Mouse (Mus musculus) lung, postnatal 14 days (tissue): Measurements from ENCODE around the gene Gm21854.
"Not testable (repeated sequence)": the region's sequence is repeated elsewhere in the genome, so short reads cannot be mapped to it uniquely, and the experiment has no call there.

Experiments used
- DNase-seq: peaks from one replicate; pipeline ENCODE4 v3.0.0; 2021

The Gm21854 gene

DNA sequence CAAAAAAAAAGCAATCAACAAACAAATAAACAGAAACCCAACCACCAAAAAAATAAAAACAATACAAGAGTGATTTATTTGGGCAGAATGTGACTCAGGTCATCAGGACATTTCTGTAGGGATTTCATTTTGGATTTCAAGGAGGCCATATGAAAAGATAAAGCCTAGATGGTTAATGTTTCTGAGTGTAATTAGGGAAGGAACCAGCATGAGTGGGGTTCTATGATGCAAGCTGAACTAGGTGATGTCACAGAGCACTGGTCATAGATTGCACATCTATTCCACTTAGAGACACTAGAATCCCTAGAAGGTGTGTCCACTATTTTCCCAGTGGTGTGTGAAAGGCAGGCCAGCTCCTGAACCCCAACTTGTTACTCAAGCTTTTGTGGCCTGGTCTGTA is at the start of gene Gm21854:
Gene Gm21854 (plus strand): TSS at position 301 of the 400 bp plus-strand sequence.
- not testable (repeated sequence) for DNase-seq
